8 mouse cellular contexts compared by ENCODE assay signal in the genomic region with DNA sequence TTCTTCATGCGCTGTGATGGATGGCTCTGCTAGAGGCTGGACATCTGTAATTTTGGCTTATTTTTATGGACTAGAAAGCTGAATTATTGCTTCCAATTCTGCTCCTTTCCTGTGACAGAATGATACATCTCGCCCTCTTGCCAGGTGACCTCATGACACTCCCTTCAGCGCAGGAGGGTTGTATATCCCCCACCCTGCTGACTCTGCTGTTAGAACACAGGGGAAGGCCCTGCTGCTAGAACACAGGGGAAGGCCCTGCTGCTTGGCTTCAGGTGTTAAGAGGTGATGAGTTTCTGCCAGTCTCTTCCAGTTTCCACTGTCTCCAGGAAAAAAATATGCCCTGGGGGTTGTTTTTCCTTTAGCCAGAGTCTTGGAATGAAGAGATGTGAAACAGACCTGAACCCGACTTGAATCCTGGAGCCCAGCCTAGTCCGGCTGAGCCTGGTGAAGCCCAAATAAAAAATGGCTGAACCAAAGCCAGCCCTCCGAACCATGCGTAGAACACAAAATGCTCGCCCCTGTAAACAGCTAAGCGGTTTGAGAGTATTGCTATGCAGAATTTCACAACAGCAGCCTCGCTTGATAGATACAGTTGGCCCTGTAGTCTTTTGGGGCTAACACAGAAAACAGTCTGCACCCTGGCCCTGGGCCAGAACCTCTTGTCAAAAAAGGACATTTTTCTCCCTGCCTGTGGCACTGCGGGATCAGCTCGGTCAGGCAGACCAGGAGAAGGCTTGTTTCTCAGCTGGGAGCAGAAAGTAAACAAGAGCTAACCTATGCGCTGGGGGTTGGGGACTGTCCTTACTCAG. TPM values are rescaled to one million over a fixed set of nuclear protein-coding genes. Genes with fewer than 3 reads are reported as not detected.
DNase-seq lines count a peak whose midpoint lies in the region; ATAC-seq and TF ChIP-seq lines count a peak whose summit lies in the region.

No protein-coding gene starts in this region.

- no peak for TF ChIP-seq EP300 in lung, postnatal 0 days (IDR thresholded peaks at IDR 0.05)

- H3K27ac ChIP-seq in heart, embryonic 12.5 days (ENCODE audit: poor library complexity, severe bottlenecking): no peak overlapping the region
- peak overlapping the region; percentile 55 for H3K27ac ChIP-seq in kidney, postnatal 0 days
- H3K27ac ChIP-seq in lung, postnatal 0 days (ENCODE audit: low read length): peak overlapping the region; percentile 76

- DNase-seq in heart, adult 11 months: peak; percentile 97
- peak; percentile 80 for DNase-seq in adrenal gland, postnatal 10 days
- peak; percentile 48 for DNase-seq in gastrocnemius, postnatal 10 days
- DNase-seq in kidney, postnatal 0 days (ENCODE audit: low spot score): peak; percentile 91
- peak; percentile 87 for DNase-seq in lung, postnatal 0 days (ENCODE audit: low spot score)
- peak; percentile 53 for DNase-seq in testis, postnatal 14 days (ENCODE audit: low spot score)
- no peak for DNase-seq in embryo, embryonic 10.5 days (ENCODE audit: low spot score)

- H3K4me1 ChIP-seq in heart, embryonic 12.5 days (replicated peaks): no peaks in the 10 kb centered on the region
- no peaks in the 10 kb centered on the region for H3K4me1 ChIP-seq in kidney, postnatal 0 days (replicated peaks; ENCODE audit: insufficient read depth, low read length)
- H3K4me1 ChIP-seq in lung, postnatal 0 days (ENCODE audit: insufficient read depth, low read depth, low read length): no peaks in the 10 kb centered on the region

- no peaks in the 10 kb centered on the region for H3K27me3 ChIP-seq in heart, embryonic 12.5 days (replicated peaks)
- H3K27me3 ChIP-seq in kidney, postnatal 0 days (ENCODE audit: insufficient read depth, low read length): no peaks in the 10 kb centered on the region
- no peaks in the 10 kb centered on the region for H3K27me3 ChIP-seq in lung, postnatal 0 days (replicated peaks; ENCODE audit: insufficient read depth, low read length)

- H3K36me3 ChIP-seq in heart, embryonic 12.5 days: peaks cover 94% of the 10 kb centered on the region
- peaks cover 34% of the 10 kb centered on the region for H3K36me3 ChIP-seq in kidney, postnatal 0 days (ENCODE audit: insufficient read depth, low read length)
- H3K36me3 ChIP-seq in lung, postnatal 0 days (ENCODE audit: insufficient read depth, low read length): peaks cover 28% of the 10 kb centered on the region

- H3K4me3 ChIP-seq in heart, embryonic 12.5 days: no peak overlapping the region
- no peak overlapping the region for H3K4me3 ChIP-seq in kidney, postnatal 0 days (replicated peaks; ENCODE audit: low read depth, low read length)
- H3K4me3 ChIP-seq in lung, postnatal 0 days (ENCODE audit: low read depth, low read length): no peak overlapping the region

- no peaks in the 10 kb centered on the region for H3K9me3 ChIP-seq in heart, embryonic 12.5 days (replicated peaks)
- no peaks in the 10 kb centered on the region for H3K9me3 ChIP-seq in kidney, postnatal 0 days (replicated peaks; ENCODE audit: low read length)
- no peaks in the 10 kb centered on the region for H3K9me3 ChIP-seq in lung, postnatal 0 days (ENCODE audit: low read length)

- H3K9ac ChIP-seq in heart, embryonic 12.5 days: no peak overlapping the region
- no peak overlapping the region for H3K9ac ChIP-seq in kidney, postnatal 0 days (ENCODE audit: low read depth, low read length)
- no peak overlapping the region for H3K9ac ChIP-seq in lung, postnatal 0 days (replicated peaks; ENCODE audit: low read depth)

- ATAC-seq in heart, embryonic 12.5 days (ENCODE audit: insufficient number of reproducible peaks, low FRiP score): no peak
- ATAC-seq in kidney, postnatal 0 days (replicated peaks; ENCODE audit: low FRiP score, low read depth): peak; percentile 41
- ATAC-seq in lung, postnatal 0 days: peak; percentile 82

- 86% methylated on average over 13 of the region's 13 CpGs for WGBS in heart, embryonic 12.5 days
- 44% methylated on average over 13 of the region's 13 CpGs for WGBS in kidney, postnatal 0 days
- 49% methylated on average over 13 of the region's 13 CpGs for WGBS in lung, postnatal 0 days

- no peak overlapping the region for H3K4me2 ChIP-seq in heart, embryonic 12.5 days
- H3K4me2 ChIP-seq in kidney, postnatal 0 days (ENCODE audit: low read length): peak overlapping the region; percentile 30
- peak overlapping the region; percentile 9; the same call in 1 of the 2 replicates for H3K4me2 ChIP-seq in lung, postnatal 0 days (replicated peaks; ENCODE audit: low read depth, low read length)

- TF ChIP-seq CTCF in kidney, postnatal 0 days (IDR thresholded peaks at IDR 0.05; ENCODE audit: low read depth): no peak
- TF ChIP-seq CTCF in lung, postnatal 0 days (IDR thresholded peaks at IDR 0.05): no peak

RNA-seq across cellular contexts. Expression of gene Setd7, which starts 29.0 kb away (rescaled TPM):
- polyA plus RNA-seq in heart, embryonic 12.5 days (2016; fragmentation: Nextera tagmentation; extraction: Ambion mirVana): 3.6 and 4.1 TPM in 2 replicates
- total RNA-seq in adrenal gland, postnatal 10 days (2021): 10 to 100 TPM; 30.9 to 32.6 TPM
- total RNA-seq in gastrocnemius, postnatal 10 days (2021): 100 to 1,000 TPM; 102 to 121 TPM
- 2.0 and 2.4 TPM in 2 replicates for polyA plus RNA-seq in kidney, postnatal 0 days (2015; fragmentation: Nextera tagmentation; extraction: Ambion mirVana)
- polyA plus RNA-seq in lung, postnatal 0 days (2015; fragmentation: Nextera tagmentation; extraction: Ambion mirVana): 2.1 TPM in 2 replicates

RNA-seq across cellular contexts. Expression of gene Rab33b, which starts 48.0 kb away (rescaled TPM):
- polyA plus RNA-seq in heart, embryonic 12.5 days (2016; fragmentation: Nextera tagmentation; extraction: Ambion mirVana): 16.7 and 17.4 TPM in 2 replicates
- 10 to 100 TPM; 13.8 to 14.6 TPM for total RNA-seq in adrenal gland, postnatal 10 days (2021)
- total RNA-seq in gastrocnemius, postnatal 10 days (2021): 10 to 100 TPM; 12.1 to 13.4 TPM
- 21.6 and 21.9 TPM in 2 replicates for polyA plus RNA-seq in kidney, postnatal 0 days (2015; fragmentation: Nextera tagmentation; extraction: Ambion mirVana)
- polyA plus RNA-seq in lung, postnatal 0 days (2015; fragmentation: Nextera tagmentation; extraction: Ambion mirVana): 24.9 and 26.2 TPM in 2 replicates
